Mouse (Mus musculus): Measurements from ENCODE around the gene Abhd16b.

Gene Abhd16b

DNA sequence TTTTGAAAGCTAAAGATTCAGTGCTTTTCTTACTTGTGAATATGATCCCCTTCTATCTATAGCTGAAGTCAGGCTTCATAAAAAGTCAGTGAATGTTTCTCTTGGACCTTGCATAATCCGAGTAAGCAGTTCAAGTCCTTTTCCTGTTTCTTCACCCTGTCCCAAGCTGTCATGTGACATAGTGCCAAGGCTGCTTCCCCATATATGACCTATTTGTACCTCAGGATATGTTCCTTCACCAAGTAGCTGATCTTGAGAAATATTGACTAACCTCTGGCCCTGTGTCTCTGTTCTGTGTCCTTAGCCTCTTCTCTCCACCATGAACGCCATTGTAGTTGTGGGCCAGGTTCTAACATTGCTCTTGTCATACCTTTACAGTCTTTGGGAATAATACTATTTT is 43.4 kb downstream of the Abhd16b start:
- DNase-seq (ENCODE audit: extremely low spot score, low spot score): no peak

DNA sequence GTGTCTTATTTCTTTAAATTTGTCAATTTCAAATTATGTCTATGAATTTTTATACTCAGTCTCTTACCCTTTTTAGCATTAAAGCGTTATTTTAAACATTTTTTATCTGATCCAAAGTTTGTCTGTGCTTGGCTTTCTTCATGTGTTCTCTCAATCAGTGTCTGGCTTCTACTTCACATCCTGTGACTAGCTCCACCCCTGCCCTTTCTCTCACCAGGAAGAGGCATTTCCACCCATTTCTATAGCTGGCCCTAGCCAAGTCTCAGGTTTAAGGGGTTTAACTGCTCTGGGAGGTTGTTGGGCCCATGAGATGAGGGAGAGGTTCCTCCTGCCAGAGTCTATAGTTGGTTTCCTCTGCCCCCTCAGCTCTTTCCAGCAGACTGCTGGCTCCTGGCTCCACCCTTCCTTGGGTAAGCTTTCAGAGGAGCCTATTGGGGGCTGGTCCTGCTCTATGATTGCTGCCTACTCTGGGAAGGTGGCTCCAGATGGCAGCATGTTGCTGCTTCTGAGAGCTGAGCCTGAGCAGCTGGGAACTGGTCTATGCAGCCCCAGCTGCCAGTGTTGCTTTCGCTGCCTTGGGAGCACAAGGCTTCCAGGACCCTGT is 44.5 kb downstream of the Abhd16b start:
- DNase-seq (ENCODE audit: extremely low spot score, low spot score): no peak

DNA sequence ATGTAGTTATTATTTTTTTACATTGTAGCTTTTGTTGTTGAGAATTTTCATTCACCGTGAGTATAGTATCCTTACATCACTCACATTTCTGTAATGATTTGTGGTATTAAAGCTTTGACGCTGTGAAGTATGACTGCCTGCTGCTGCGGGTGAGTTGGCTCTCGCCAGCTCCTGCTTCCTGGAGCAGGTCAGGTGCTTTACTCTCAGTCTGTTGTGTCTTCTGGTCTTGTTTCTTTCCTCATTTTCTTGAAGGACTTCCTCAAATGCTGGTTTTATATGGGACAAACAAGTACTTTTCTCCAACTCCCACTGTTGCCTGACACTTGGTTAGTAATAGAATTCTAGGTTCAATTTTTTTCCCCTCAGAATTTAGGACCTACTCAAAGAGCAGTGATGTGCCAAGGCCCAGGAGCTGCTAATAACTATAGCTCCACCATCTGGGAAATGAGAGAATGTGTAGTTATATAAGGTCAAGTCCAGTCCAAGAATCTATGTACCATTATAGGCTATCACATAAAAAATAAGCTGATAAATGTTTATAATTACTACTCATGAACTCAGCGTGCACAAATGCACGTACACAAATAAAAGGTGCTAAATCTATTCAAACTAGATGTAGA is 48.9 kb downstream of the Abhd16b start:
- DNase-seq (ENCODE audit: extremely low spot score, low spot score): no peak
